ENCODE assay signal across 15 mouse cellular contexts in the genomic region with DNA sequence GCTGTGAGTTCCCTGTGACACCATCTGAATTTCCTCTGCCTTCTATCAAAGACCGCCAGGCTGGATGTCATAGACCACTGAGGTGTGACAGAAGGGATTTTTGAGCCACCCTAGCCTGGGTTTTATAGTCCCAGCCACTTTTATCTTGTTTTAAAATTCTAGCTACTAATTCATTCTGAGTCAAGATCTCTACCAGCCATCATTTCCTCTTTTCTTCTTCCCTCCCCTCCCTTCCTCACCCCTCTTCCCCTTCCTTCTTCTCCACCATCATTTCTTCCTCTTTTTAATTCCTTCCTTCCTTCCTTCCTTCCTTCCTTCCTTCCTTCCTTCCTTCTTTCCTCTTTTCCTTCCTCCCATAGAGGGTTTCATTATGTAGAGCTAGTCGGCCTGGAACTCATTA.
"Had no signal": no experiment of that assay in that cellular context is flagged by ENCODE, and none has a peak within 500 bp of the region (broad histone marks: within the 10 kb centered on the region; RNA-seq: fewer than 3 reads in every experiment).

No protein-coding gene starts in this region.

- H3K4me1 ChIP-seq: intestine, embryonic 15.5 days; liver, embryonic 15.5 days; midbrain, embryonic 13.5 days; neural tube, embryonic 13.5 days had no signal

- H3K9me3 ChIP-seq: intestine, embryonic 15.5 days; kidney, embryonic 15.5 days; limb, embryonic 10.5 days; liver, embryonic 15.5 days; midbrain, embryonic 13.5 days; neural tube, embryonic 13.5 days had no signal

- ATAC-seq: intestine, embryonic 15.5 days; lung, postnatal 0 days; midbrain, embryonic 13.5 days had no signal

- H3K36me3 ChIP-seq: intestine, embryonic 15.5 days; kidney, embryonic 15.5 days; limb, embryonic 10.5 days; liver, embryonic 15.5 days; midbrain, embryonic 13.5 days; neural tube, embryonic 13.5 days had no signal

- H3K27me3 ChIP-seq: intestine, embryonic 15.5 days; kidney, embryonic 15.5 days; liver, embryonic 15.5 days; midbrain, embryonic 13.5 days; neural tube, embryonic 13.5 days had no signal

- H3K9ac ChIP-seq: intestine, embryonic 15.5 days; kidney, embryonic 15.5 days; liver, embryonic 15.5 days; midbrain, embryonic 13.5 days; neural tube, embryonic 13.5 days had no signal

- DNase-seq: kidney, adult 2 months; kidney, postnatal 14 days; lung, adult 2 months; lung, postnatal 4 days; right cerebral cortex, postnatal 14 days; thymus, postnatal 4 days had no signal

- H3K4me2 ChIP-seq: intestine, embryonic 15.5 days; kidney, embryonic 15.5 days; liver, embryonic 11.5 days; liver, embryonic 15.5 days; midbrain, embryonic 13.5 days; neural tube, embryonic 13.5 days had no signal

- H3K27ac ChIP-seq: intestine, embryonic 15.5 days; kidney, embryonic 15.5 days; limb, embryonic 10.5 days; liver, embryonic 15.5 days; midbrain, embryonic 13.5 days; neural tube, embryonic 13.5 days; stomach, postnatal 0 days had no signal

- H3K4me3 ChIP-seq: intestine, embryonic 15.5 days; kidney, embryonic 15.5 days; limb, embryonic 10.5 days; liver, embryonic 15.5 days; midbrain, embryonic 13.5 days; neural tube, embryonic 13.5 days had no signal
